Mouse (Mus musculus) midbrain, embryonic 12.5 days (tissue): Measurements from ENCODE around the gene Dock2. TPM values are rescaled to one million over a fixed set of nuclear protein-coding genes. Genes with fewer than 3 reads are reported as not detected.
A peak's percentile ranks its signal among the peaks of the same experiment; 100 is the strongest.

Source experiments
- ATAC-seq: fragments of 200-750 bp; cut with Nextera tagmentation; 2 replicates; pipeline ENCODE4 v1.8.0; 2017; ENCODE audit warnings: low read depth, moderate TSS enrichment, moderate library complexity; ENCODE audit not compliant: low FRiP score
- H3K27ac ChIP-seq: fragments of 300-500 bp; sonication (generic); replicated peaks from 2 replicates; pipeline ENCODE4 v1.5.1; 2016; ENCODE audit warnings: mild to moderate bottlenecking
- H3K27me3 ChIP-seq: fragments of 300-500 bp; sonication (generic); 2 replicates; pipeline ENCODE4 v1.6.1; 2016; ENCODE audit warnings: mild to moderate bottlenecking
- H3K36me3 ChIP-seq: fragments of 300-500 bp; sonication (generic); 2 replicates; pipeline ENCODE4 v1.6.1; 2016
- H3K4me1 ChIP-seq: fragments of 300-500 bp; sonication (generic); 2 replicates; pipeline ENCODE4 v1.6.1; 2016
- H3K4me2 ChIP-seq: fragments of 300-500 bp; sonication (generic); replicated peaks from 2 replicates; pipeline ENCODE4 v1.6.1; 2016; ENCODE audit warnings: mild to moderate bottlenecking, moderate library complexity
- H3K4me3 ChIP-seq: fragments of 300-500 bp; sonication (generic); 2 replicates; pipeline ENCODE4 v1.5.1; 2016; ENCODE audit warnings: mild to moderate bottlenecking
- H3K9ac ChIP-seq: fragments of 300-500 bp; sonication (generic); replicated peaks from 2 replicates; pipeline ENCODE4 v1.6.1; 2016; ENCODE audit warnings: mild to moderate bottlenecking, moderate library complexity
- H3K9me3 ChIP-seq: fragments of 300-500 bp; sonication (generic); 2 replicates; pipeline ENCODE4 v1.6.1; 2016; ENCODE audit warnings: mild to moderate bottlenecking
- WGBS: fragments of 180-500 bp; shearing (Covaris S2); methylation state at CpG from one replicate; pipeline ENCODE4 v1.1.7; 2016; 5-methylcytosine and 5-hydroxymethylcytosine counted together
- polyA plus RNA-seq: library from polyadenylated mRNA; unstranded; fragments of >200 nt; fragmentation: Nextera tagmentation; extraction: Ambion mirVana; gene quantifications from 2 replicates; pipeline ENCODE4 v1.2.1, GENCODE M21; 2016

The Dock2 gene
- polyA plus RNA-seq, 1 experiment from 2014 or later = 1.1 TPM

DNA sequence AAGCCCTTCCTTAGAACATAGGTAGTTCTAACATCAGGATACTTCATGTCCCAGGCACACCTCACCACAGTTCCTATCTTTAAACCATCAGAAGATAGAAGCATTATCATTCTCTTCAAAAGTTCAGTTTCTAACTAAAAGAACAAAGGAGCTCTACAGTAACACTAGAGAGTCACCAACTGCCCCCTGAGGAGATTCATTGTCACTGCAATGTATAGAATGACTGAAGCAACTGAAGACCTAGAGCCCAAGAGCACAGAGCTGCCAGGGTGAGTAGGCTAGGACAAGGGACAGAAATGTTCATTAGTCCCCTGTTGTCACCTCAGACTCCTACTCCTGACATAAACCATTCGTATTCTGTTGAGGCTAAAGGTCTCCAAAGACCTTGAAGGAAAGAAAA is 316.6 kb downstream of the Dock2 start:
- WGBS = 61% methylated on average over 1 of the region's 1 CpGs
- Histone ChIP-seq H3K27ac (no peak overlapping the region), H3K4me3 (no peak overlapping the region), H3K9ac (no peak overlapping the region), H3K4me1 (no peaks in the 10 kb centered on the region), H3K27me3 (no peaks in the 10 kb centered on the region), H3K9me3 (no peaks in the 10 kb centered on the region), H3K4me2 (no peak overlapping the region), H3K36me3 (no peaks in the 10 kb centered on the region)
- no peak for ATAC-seq

DNA sequence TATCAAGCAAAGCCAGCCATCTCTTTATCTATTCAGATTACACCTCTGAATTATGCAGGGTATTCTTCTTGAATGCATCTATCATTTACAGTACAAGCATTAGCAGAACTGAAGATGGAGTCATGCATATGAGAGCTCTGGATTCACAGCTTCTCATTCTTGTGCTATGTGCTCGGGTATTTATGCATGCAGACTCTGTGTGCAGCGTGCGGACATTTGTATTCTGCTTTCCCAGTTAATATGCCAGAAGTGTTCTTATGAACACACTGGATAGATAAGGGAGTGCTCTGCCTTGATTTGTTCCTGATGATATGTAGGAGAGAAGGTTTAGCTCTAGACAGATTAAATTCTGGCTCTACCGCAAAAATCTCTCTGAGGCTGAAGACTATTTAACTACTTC is 333.7 kb downstream of the Dock2 start:
- Histone ChIP-seq H3K9me3 (no peaks in the 10 kb centered on the region), H3K9ac (no peak overlapping the region), H3K4me1 (no peaks in the 10 kb centered on the region), H3K27me3 (no peaks in the 10 kb centered on the region), H3K4me2 (no peak overlapping the region), H3K27ac (no peak overlapping the region), H3K36me3 (no peaks in the 10 kb centered on the region), H3K4me3 (no peak overlapping the region)
- no peak for ATAC-seq
- 87% methylated on average over 4 of the region's 4 CpGs for WGBS

DNA sequence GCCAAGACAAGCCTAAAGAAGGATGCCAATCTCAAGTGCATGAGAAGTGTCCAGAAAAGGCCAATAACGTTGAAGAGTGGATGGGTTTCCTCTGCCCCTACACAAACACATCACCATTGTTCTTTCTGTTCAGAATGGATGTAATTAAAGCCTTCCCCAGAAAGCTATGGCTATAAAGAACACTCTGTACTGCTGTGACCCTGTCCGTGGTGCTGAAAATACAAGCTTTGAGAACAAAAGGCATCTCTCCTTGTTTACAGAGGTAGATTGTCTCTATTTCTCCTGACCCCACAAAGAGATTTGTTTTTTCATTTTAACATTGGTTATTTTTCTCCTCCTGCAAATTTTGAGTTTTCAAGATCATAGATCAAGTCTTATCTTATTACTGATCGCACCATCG is 335.8 kb downstream of the Dock2 start:
- Histone ChIP-seq H3K4me1 (no peaks in the 10 kb centered on the region), H3K4me2 (no peak overlapping the region), H3K36me3 (no peaks in the 10 kb centered on the region), H3K27me3 (no peaks in the 10 kb centered on the region), H3K27ac (no peak overlapping the region), H3K9ac (no peak overlapping the region), H3K4me3 (no peak overlapping the region), H3K9me3 (no peaks in the 10 kb centered on the region)
- ATAC-seq = no peak
- WGBS = 45% methylated on average over 4 of the region's 4 CpGs

DNA sequence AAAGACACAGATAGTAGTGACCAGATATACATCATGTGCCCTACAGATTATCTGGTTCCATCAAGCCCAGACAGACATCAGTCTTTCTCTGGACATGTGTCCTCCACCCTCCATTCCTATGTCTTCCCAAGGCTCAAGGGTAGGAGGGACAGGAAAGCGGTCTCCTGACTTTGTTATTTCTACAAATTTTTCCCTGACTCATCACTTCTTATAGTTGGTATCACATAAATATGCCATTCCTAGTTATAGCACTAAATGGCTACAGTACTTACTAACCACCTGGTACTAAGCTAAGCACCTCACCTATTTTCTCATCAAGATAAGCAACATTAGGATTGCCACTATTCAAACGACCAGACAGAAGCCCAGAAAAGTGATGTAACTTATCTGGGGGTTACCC is 345.3 kb downstream of the Dock2 start:
- H3K27me3 ChIP-seq = no peaks in the 10 kb centered on the region
- no peak overlapping the region for H3K4me3 ChIP-seq
- no peak overlapping the region for H3K4me2 ChIP-seq
- H3K27ac ChIP-seq = no peak overlapping the region
- ATAC-seq = no peak
- no peaks in the 10 kb centered on the region for H3K4me1 ChIP-seq
- no peaks in the 10 kb centered on the region for H3K9me3 ChIP-seq
- H3K36me3 ChIP-seq = no peaks in the 10 kb centered on the region
- WGBS = 74% methylated on average over 2 of the region's 2 CpGs
- no peak overlapping the region for H3K9ac ChIP-seq

DNA sequence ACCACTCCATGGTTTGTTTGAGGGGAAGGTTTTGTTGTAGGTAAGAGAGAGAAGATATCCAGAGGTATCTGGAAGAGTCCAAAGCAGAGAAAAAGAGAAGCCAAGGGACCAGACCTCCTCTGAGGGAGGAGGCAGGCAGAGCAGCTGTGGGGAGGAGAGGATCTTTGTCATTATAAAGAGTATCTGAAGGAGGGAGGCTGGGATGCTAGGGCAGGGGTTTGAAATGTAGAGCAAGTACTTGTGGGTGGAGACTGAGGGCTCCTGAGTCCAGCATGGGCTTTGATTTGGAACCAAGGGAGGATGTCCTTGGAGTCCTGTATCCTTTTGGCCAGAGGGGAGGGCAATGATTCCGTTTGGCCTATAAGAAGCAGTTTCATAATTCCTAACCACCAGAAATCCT is 346.2 kb downstream of the Dock2 start:
- 68% methylated on average over 1 of the region's 1 CpGs for WGBS
- no peak overlapping the region for H3K27ac ChIP-seq
- no peak for ATAC-seq
- no peaks in the 10 kb centered on the region for H3K27me3 ChIP-seq
- H3K9ac ChIP-seq = no peak overlapping the region
- H3K4me1 ChIP-seq = no peaks in the 10 kb centered on the region
- no peak overlapping the region for H3K4me3 ChIP-seq
- no peak overlapping the region for H3K4me2 ChIP-seq
- H3K9me3 ChIP-seq = no peaks in the 10 kb centered on the region
- no peaks in the 10 kb centered on the region for H3K36me3 ChIP-seq

DNA sequence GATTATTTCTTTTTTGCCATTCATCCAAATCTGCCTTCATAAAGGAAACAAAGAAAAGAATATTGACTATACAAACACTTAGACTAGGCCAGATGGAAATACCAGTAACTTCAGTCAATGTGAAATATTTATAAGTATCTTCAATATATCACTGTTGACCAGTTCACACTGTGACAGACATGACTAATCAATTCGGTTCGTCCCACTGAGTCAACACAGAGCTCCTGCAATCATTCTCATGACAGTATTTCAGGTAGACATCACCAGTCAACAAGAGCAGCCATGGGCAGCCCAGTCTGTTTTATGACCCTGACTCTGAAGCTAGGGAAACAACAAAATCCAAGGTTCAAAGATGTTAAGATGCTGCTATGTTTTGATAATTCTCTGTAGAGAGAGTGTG is 351.7 kb downstream of the Dock2 start:
- Histone ChIP-seq H3K9ac (no peak overlapping the region), H3K9me3 (no peaks in the 10 kb centered on the region), H3K4me2 (no peak overlapping the region), H3K4me3 (no peak overlapping the region), H3K36me3 (no peaks in the 10 kb centered on the region), H3K27me3 (no peaks in the 10 kb centered on the region), H3K4me1 (no peaks in the 10 kb centered on the region), H3K27ac (no peak overlapping the region)
- no peak for ATAC-seq
- 89% methylated on average over 2 of the region's 2 CpGs for WGBS

DNA sequence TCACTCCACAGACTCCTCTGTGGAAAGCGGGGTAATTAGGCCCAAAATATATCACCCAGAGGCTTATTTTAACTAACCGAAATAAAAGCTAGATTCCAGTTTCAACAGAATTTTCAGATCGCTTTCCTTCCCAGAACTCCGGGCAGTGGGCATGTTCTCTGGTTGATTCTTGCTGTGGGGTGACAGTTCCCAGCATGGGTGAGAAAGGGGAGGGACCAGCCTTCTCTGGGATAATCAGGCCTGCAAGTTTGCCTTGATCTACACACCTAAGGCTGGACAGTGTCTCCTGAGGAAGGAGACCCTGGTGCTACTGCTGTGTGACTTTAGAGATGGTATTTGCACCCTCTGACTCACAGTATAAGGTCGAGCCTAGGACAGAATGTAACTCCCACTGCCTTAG is 352.3 kb downstream of the Dock2 start:
- no peaks in the 10 kb centered on the region for H3K9me3 ChIP-seq

DNA sequence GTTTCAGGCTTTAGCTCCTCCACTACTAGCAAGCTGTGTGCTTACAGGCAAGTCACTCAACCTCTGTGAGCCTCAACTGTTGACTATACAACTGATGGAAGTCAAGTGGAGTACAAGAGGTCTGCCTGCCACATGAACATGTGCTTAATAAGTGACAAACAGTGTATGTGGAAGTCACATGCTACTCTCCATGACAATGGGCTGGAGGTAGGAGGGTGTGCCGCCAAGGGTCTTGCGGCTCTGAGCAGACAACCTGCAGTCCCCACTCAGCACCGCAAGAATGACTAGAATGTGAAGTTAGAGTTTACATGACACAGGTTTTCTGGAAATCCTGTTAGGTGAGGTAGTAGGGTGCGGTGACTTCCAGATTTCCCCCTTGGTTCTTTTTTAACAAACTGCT is 352.8 kb downstream of the Dock2 start:
- ATAC-seq = no peak
- Histone ChIP-seq H3K9ac (no peak overlapping the region), H3K4me3 (no peak overlapping the region), H3K36me3 (no peaks in the 10 kb centered on the region), H3K4me1 (no peaks in the 10 kb centered on the region), H3K27ac (no peak overlapping the region), H3K9me3 (no peaks in the 10 kb centered on the region), H3K4me2 (no peak overlapping the region), H3K27me3 (no peaks in the 10 kb centered on the region)
- 87% methylated on average over 4 of the region's 4 CpGs for WGBS

More for the DNA sequence above, 352.3 kb downstream of the Dock2 start:
- Histone ChIP-seq H3K4me2 (no peak overlapping the region), H3K27ac (no peak overlapping the region), H3K9ac (no peak overlapping the region), H3K4me3 (no peak overlapping the region), H3K27me3 (no peaks in the 10 kb centered on the region), H3K36me3 (no peaks in the 10 kb centered on the region), H3K4me1 (no peaks in the 10 kb centered on the region)
- 83% methylated on average over 5 of the region's 5 CpGs for WGBS
- ATAC-seq = no peak

DNA sequence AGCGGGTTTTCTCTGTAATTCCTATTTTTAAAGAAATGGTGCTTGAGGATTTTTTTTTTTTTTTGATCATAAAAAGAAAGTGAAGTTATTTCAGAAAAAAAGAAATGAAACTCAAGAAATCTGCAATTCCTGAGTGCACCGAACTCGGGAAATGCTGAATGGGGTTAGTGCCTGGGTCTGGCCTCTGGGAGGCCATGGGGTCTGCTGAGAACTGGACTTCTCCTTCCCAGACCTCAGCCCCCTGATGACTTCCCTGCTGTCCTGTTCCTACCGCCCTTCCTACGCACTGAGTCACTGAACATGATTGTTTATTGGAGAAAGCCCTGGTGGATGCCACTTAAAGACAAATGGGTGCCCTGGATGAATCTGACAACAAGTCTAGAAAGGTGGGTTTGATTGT is 356.5 kb downstream of the Dock2 start:
- Histone ChIP-seq H3K27ac (no peak overlapping the region), H3K4me1 (no peaks in the 10 kb centered on the region), H3K9me3 (no peaks in the 10 kb centered on the region), H3K4me3 (no peak overlapping the region), H3K9ac (no peak overlapping the region), H3K36me3 (no peaks in the 10 kb centered on the region), H3K27me3 (no peaks in the 10 kb centered on the region), H3K4me2 (no peak overlapping the region)
- WGBS = 87% methylated on average over 5 of the region's 5 CpGs
- no peak for ATAC-seq

DNA sequence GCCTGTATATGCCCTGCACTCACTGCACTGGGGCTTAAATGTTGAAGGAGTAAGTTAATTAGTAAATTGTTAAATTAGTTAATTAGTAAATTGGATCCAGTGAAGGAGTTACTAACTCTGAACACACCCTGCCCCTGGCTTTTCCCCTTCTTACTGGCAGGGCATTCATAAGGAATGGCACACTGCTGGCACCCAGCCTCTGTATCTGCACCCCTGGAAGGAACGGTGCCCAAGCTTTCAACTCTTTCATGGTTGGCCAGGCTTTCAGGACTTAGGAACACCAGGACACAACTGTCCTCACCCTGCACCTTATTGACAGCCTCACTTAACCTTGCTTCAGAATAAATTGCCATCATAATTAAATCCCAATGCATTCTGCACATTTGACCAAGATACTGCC is 359.1 kb downstream of the Dock2 start:
- Histone ChIP-seq H3K9ac (no peak overlapping the region), H3K27me3 (no peaks in the 10 kb centered on the region), H3K9me3 (no peaks in the 10 kb centered on the region), H3K4me1 (no peaks in the 10 kb centered on the region), H3K27ac (no peak overlapping the region), H3K36me3 (no peaks in the 10 kb centered on the region), H3K4me2 (no peak overlapping the region), H3K4me3 (no peak overlapping the region)
- ATAC-seq = no peak
- 96% methylated on average over 1 of the region's 1 CpGs for WGBS

DNA sequence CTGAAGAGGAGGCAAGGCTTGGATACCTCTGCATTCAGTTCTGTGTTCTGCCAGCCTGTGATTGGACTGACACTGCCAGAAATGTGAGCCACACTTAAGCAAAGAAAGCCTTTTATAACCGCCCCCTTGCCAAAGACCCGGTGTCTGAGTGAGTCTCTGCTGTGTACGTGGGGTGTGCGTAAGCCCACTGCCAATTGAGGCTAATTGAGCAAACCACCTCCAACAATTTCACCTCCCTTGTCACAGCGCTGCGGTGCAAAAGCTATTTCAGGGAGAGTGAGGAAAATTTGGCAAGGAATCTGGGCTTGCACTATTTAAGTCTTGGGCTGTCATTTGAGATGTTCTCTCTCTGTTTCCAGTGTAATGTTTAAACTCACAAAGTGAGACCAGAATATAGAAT is 362.6 kb downstream of the Dock2 start:
- H3K9me3 ChIP-seq = no peaks in the 10 kb centered on the region
- H3K4me2 ChIP-seq = no peak overlapping the region
- peaks cover 8% of the 10 kb centered on the region for H3K4me1 ChIP-seq
- no peaks in the 10 kb centered on the region for H3K36me3 ChIP-seq
- ATAC-seq = no peak
- H3K27me3 ChIP-seq = no peaks in the 10 kb centered on the region
- no peak overlapping the region for H3K27ac ChIP-seq
- WGBS = 76% methylated on average over 6 of the region's 6 CpGs
- H3K4me3 ChIP-seq = no peak overlapping the region
- H3K9ac ChIP-seq = no peak overlapping the region

DNA sequence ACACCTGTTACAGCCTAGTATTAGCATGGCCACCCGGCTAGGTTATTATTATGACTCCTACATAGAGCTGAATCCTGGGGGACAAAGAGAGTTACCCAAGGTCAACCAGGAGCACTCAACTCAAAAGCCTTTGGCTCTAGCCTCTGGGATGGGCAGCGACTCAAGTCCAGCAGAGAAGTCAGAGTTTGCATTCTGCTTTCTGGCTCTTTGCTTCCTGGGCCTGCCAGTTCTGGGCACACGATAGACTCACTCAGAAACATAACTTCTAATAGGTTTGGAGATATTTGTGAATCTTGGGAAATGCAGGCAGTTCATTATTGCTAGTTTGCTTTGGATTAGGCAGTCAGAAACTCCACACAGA is 367.1 kb downstream of the Dock2 start:
- H3K27ac ChIP-seq = no peak overlapping the region
- ATAC-seq = 0 out of 2 replicates have a peak, but pooled peaks have one; percentile 51
- no peak overlapping the region for H3K9ac ChIP-seq

DNA sequence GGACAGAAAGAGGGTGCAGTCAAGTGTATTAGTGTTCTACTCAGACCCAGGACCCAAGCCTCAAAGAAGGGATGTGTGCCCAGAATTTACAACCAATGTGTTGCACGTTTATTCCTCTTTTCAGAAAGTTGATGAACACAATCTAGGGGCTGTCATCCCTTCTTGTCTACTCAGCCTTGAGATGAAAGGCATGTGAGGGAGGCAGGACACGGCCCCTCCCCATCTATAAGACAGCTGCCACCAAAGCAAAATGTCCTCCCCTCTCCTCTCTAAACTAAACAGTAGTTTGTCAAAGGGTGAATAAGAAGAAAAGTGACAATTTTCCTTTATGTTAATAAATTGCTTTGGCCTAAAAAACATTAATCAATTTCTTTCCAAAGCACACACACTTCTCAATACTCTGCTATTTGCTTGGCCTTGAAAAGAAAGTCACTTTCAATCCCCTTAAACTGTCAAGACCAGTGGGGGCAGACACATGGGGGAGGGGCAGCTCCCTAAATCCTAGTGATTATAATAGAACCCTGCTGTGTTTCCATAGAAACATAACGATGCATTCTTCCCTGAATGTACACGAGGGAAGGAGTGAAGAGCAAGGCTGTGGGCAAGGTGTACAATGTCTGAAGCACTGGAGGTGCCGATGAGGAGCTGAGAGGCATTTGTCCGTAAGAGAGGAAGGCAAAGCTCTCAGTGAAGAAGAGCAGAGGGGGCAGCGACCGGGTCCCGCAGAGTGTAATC is 367.6 kb downstream of the Dock2 start:
- H3K9ac ChIP-seq = no peak overlapping the region
- H3K4me1 ChIP-seq = peaks cover 13% of the 10 kb centered on the region
- H3K36me3 ChIP-seq = no peaks in the 10 kb centered on the region
- no peak overlapping the region for H3K4me2 ChIP-seq
- no peak overlapping the region for H3K4me3 ChIP-seq
- no peaks in the 10 kb centered on the region for H3K9me3 ChIP-seq
- ATAC-seq = peak; percentile 57
- WGBS = 37% methylated on average over 9 of the region's 9 CpGs
- peaks cover 9% of the 10 kb centered on the region for H3K27me3 ChIP-seq
- no peak overlapping the region for H3K27ac ChIP-seq

More for the DNA sequence above, 367.1 kb downstream of the Dock2 start:
- Histone ChIP-seq H3K4me1 (peaks cover 13% of the 10 kb centered on the region), H3K36me3 (no peaks in the 10 kb centered on the region), H3K9me3 (no peaks in the 10 kb centered on the region), H3K4me3 (no peak overlapping the region), H3K27me3 (peaks cover 4% of the 10 kb centered on the region; the same call in 1 of the 2 replicates), H3K4me2 (no peak overlapping the region)
- 57% methylated on average over 3 of the region's 3 CpGs for WGBS
